Mouse (Mus musculus) hindbrain, postnatal 0 days (tissue): ENCODE results near the gene Pknox1. TPM values are rescaled to one million over a fixed set of nuclear protein-coding genes. Genes with fewer than 3 reads are reported as not detected.

ENCODE experiments used
- ATAC-seq: fragments of 200-750 bp; cut with Nextera tagmentation; 2 replicates; pipeline ENCODE4 v1.8.0; 2017; ENCODE audit warnings: mild to moderate bottlenecking, moderate TSS enrichment, moderate library complexity
- DNase-seq: peaks from one replicate; pipeline ENCODE4 v3.0.0-alpha.2; 2015; ENCODE audit warnings: low spot score
- H3K27ac ChIP-seq: fragments of 300-500 bp; sonication (generic); 2 replicates; pipeline ENCODE4 v1.5.1; 2014; ENCODE audit warnings: mild to moderate bottlenecking
- H3K27me3 ChIP-seq: fragments of 300-500 bp; sonication (generic); 2 replicates; pipeline ENCODE4 v1.6.1; 2014; ENCODE audit warnings: low read length, mixed read lengths; ENCODE audit not compliant: insufficient read depth
- H3K36me3 ChIP-seq: fragments of 300-500 bp; sonication (generic); 2 replicates; pipeline ENCODE4 v1.6.1; 2014; ENCODE audit warnings: low read length, mixed read lengths; ENCODE audit not compliant: insufficient read depth
- H3K4me1 ChIP-seq: fragments of 300-500 bp; sonication (generic); 2 replicates; pipeline ENCODE4 v1.6.1; 2014; ENCODE audit warnings: antibody characterized with exemption, low read length, mixed read lengths; ENCODE audit not compliant: insufficient read depth
- H3K4me2 ChIP-seq: fragments of 300-500 bp; sonication (generic); 2 replicates; pipeline ENCODE4 v1.6.1; 2014; ENCODE audit warnings: low read depth, mild to moderate bottlenecking, low read length, moderate library complexity, mixed read lengths
- H3K4me3 ChIP-seq: fragments of 300-500 bp; sonication (generic); 2 replicates; pipeline ENCODE4 v1.5.1; 2014; ENCODE audit warnings: low read length
- H3K9ac ChIP-seq: fragments of 300-500 bp; sonication (generic); replicated peaks from 2 replicates; pipeline ENCODE4 v1.6.1; 2014; ENCODE audit warnings: mild to moderate bottlenecking, low read length, moderate library complexity, mixed read lengths
- H3K9me3 ChIP-seq: fragments of 300-500 bp; sonication (generic); 2 replicates; pipeline ENCODE4 v1.6.1; 2016; ENCODE audit warnings: low read length, mixed read lengths
- CTCF ChIP-seq: IDR thresholded peaks from 2 replicates; pipeline ENCODE4 v1.5.1; 2016; ENCODE audit warnings: antibody characterized with exemption, control low read depth, low read depth
- WGBS: fragments of 180-500 bp; shearing (Covaris S2); extraction: QIAGEN DNeasy Blood & Tissue Kit; methylation state at CpG from one replicate; pipeline ENCODE4 v1.1.7; 2014; 5-methylcytosine and 5-hydroxymethylcytosine counted together
- polyA plus RNA-seq: library from polyadenylated mRNA; unstranded; fragments of >200 nt; fragmentation: Nextera tagmentation; extraction: Ambion mirVana; gene quantifications from 2 replicates; pipeline ENCODE4 v1.2.1, GENCODE M21; 2015
- total RNA-seq: library from RNA; depleted of rRNA; stranded (reverse); fragments of >200 nt; gene quantifications from 2 replicates; pipeline ENCODE4 v1.2.3, GENCODE M21; 2014

The Pknox1 gene
- total and polyA plus RNA-seq, 2 experiments from 2014 or later, result 25.1 to 31.2 TPM

GRCm38 (mm10) chr17:31565141-31566056 is 865 bp downstream of the Pknox1 start:
- Histone ChIP-seq H3K27me3 (no peaks in the 10 kb centered on the region), H3K9ac (peak overlapping the region; percentile 96), H3K4me3 (peak overlapping the region; percentile 87), H3K4me2 (peak overlapping the region; percentile 80), H3K36me3 (no peaks in the 10 kb centered on the region), H3K9me3 (no peaks in the 10 kb centered on the region), H3K27ac (peak overlapping the region; percentile 100), H3K4me1 (peaks cover 28% of the 10 kb centered on the region)
- under 1% methylated on average over 74 of the region's 88 CpGs for WGBS
- ATAC-seq, result peak; percentile 55
- peak; percentile 94 for DNase-seq
- peak; percentile 28 for TF ChIP-seq CTCF

- peak overlapping the region; percentile 87 for H3K4me3 ChIP-seq
- no peaks in the 10 kb centered on the region for H3K36me3 ChIP-seq
- no peak for TF ChIP-seq CTCF
- peaks cover 28% of the 10 kb centered on the region for H3K4me1 ChIP-seq
- no peak overlapping the region for H3K27ac ChIP-seq
- ATAC-seq, result no peak
- H3K9me3 ChIP-seq, result no peaks in the 10 kb centered on the region
- no peak for DNase-seq
- peak overlapping the region; percentile 80 for H3K4me2 ChIP-seq
- WGBS, result 46% methylated on average over 6 of the region's 6 CpGs
- peak overlapping the region; percentile 96 for H3K9ac ChIP-seq
- H3K27me3 ChIP-seq, result no peaks in the 10 kb centered on the region
Measured at GRCm38 (mm10) chr17:31566276-31566675, 1.7 kb downstream of the Pknox1 start.

GRCm38 (mm10) chr17:31569756-31570155 is 5.2 kb downstream of the Pknox1 start:
- no peak for DNase-seq
- Histone ChIP-seq H3K36me3 (no peaks in the 10 kb centered on the region), H3K9ac (no peak overlapping the region), H3K4me2 (no peak overlapping the region), H3K4me1 (peaks cover 22% of the 10 kb centered on the region), H3K27ac (no peak overlapping the region), H3K9me3 (no peaks in the 10 kb centered on the region), H3K4me3 (no peak overlapping the region), H3K27me3 (no peaks in the 10 kb centered on the region)
- no peak for TF ChIP-seq CTCF
- no peak for ATAC-seq
- 100% methylated on average over 1 of the region's 1 CpGs for WGBS

GRCm38 (mm10) chr17:31570321-31570925 is 5.9 kb downstream of the Pknox1 start:
- DNase-seq (peak; percentile 34), ATAC-seq (no peak; the same call in 1 of the 2 replicates)
- Histone ChIP-seq H3K4me3 (no peak overlapping the region), H3K27me3 (no peaks in the 10 kb centered on the region), H3K27ac (no peak overlapping the region), H3K9ac (no peak overlapping the region), H3K9me3 (no peaks in the 10 kb centered on the region), H3K4me2 (no peak overlapping the region), H3K4me1 (peaks cover 22% of the 10 kb centered on the region), H3K36me3 (no peaks in the 10 kb centered on the region)
- no peak for TF ChIP-seq CTCF
- 89% methylated on average over 9 of the region's 9 CpGs for WGBS

GRCm38 (mm10) chr17:31571689-31572088 is 7.2 kb downstream of the Pknox1 start:
- Histone ChIP-seq H3K9me3 (no peaks in the 10 kb centered on the region), H3K36me3 (no peaks in the 10 kb centered on the region), H3K27ac (no peak overlapping the region), H3K9ac (no peak overlapping the region), H3K27me3 (no peaks in the 10 kb centered on the region), H3K4me1 (peaks cover 15% of the 10 kb centered on the region), H3K4me3 (no peak overlapping the region), H3K4me2 (no peak overlapping the region)
- no peak for ATAC-seq
- TF ChIP-seq CTCF, result peak; percentile 45
- WGBS, result 77% methylated on average over 5 of the region's 5 CpGs
- no peak for DNase-seq

- 80% methylated on average over 7 of the region's 7 CpGs for WGBS
- DNase-seq (no peak), ATAC-seq (no peak)
- TF ChIP-seq CTCF, result no peak
- no peak overlapping the region for H3K9ac ChIP-seq
- no peak overlapping the region for H3K4me2 ChIP-seq
- no peaks in the 10 kb centered on the region for H3K4me1 ChIP-seq
- no peaks in the 10 kb centered on the region for H3K36me3 ChIP-seq
- H3K27me3 ChIP-seq, result no peaks in the 10 kb centered on the region
- no peaks in the 10 kb centered on the region for H3K9me3 ChIP-seq
- H3K4me3 ChIP-seq, result no peak overlapping the region
- no peak overlapping the region for H3K27ac ChIP-seq
Measured at GRCm38 (mm10) chr17:31574662-31575061, 10.1 kb downstream of the Pknox1 start.
